In the genomic region with DNA sequence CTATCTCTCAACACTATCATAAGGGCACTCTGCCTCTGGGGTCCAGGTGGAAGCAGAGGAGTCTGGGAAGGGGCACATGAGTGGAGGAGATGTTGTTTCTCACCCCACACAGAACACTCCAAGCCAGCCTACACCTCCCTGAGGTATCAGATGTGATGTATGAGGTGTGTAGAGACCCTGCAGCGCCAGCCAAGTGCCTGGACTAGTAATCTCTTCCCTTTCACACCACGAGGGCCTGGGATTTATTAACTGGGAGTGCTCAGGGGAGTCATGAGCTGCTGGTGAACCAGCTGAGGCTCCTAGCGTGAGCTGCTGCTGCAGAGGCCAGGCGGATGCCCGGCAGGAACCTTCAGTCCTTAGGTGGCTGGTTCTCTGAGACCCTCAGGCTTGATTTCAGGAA, we compare ENCODE assay signal across 13 mouse cellular contexts.
DNase-seq lines count a peak whose midpoint lies in the region; ATAC-seq lines count a peak whose summit lies in the region.
"Had no signal": no experiment of that assay in that cellular context is flagged by ENCODE, and none has a peak within 500 bp of the region (broad histone marks: within the 10 kb centered on the region; RNA-seq: fewer than 3 reads in every experiment).

No protein-coding gene starts in this region.

- 44% methylated on average over 5 of the region's 5 CpGs for WGBS in kidney, embryonic 16.5 days
- 26% methylated on average over 5 of the region's 5 CpGs for WGBS in embryonic facial prominence, embryonic 13.5 days

- DNase-seq in kidney, postnatal 36 days: no peak
- DNase-seq in embryo, embryonic 11 days: peak; percentile 68
- DNase-seq in mesoderm, embryonic 11.5 days (ENCODE audit: low read depth, low spot score): peak; percentile 67
- DNase-seq in cerebellum, postnatal 14 days: no peak
- no peak for DNase-seq in frontal cortex, postnatal 14 days (ENCODE audit: low spot score in 2 of 2)
- DNase-seq: cerebellum, adult 2 months; forebrain, postnatal 0 days; gastrocnemius, postnatal 36 days had no signal

- H3K27ac ChIP-seq in kidney, embryonic 16.5 days (ENCODE audit: low read length): no peak overlapping the region
- no peak overlapping the region for H3K27ac ChIP-seq in embryonic facial prominence, embryonic 13.5 days
- H3K27ac ChIP-seq: heart, embryonic 13.5 days; liver, embryonic 15.5 days had no signal

- H3K9me3 ChIP-seq in kidney, embryonic 16.5 days (ENCODE audit: low read length): no peaks in the 10 kb centered on the region
- H3K9me3 ChIP-seq in embryonic facial prominence, embryonic 13.5 days: no peaks in the 10 kb centered on the region
- H3K9me3 ChIP-seq: heart, embryonic 13.5 days; liver, embryonic 15.5 days had no signal

- H3K4me2 ChIP-seq in kidney, embryonic 16.5 days (replicated peaks; ENCODE audit: low read depth, low read length): no peak overlapping the region
- H3K4me2 ChIP-seq in embryonic facial prominence, embryonic 13.5 days: no peak overlapping the region
- H3K4me2 ChIP-seq: heart, embryonic 13.5 days; liver, embryonic 15.5 days had no signal

- no peaks in the 10 kb centered on the region for H3K36me3 ChIP-seq in kidney, embryonic 16.5 days (ENCODE audit: insufficient read depth, low read length)
- H3K36me3 ChIP-seq in embryonic facial prominence, embryonic 13.5 days: no peaks in the 10 kb centered on the region
- H3K36me3 ChIP-seq: heart, embryonic 13.5 days; liver, embryonic 15.5 days had no signal

- peaks cover 59% of the 10 kb centered on the region for H3K4me1 ChIP-seq in kidney, embryonic 16.5 days (ENCODE audit: insufficient read depth, low read length)
- H3K4me1 ChIP-seq in embryonic facial prominence, embryonic 13.5 days: peaks cover 41% of the 10 kb centered on the region

- H3K27me3 ChIP-seq in kidney, embryonic 16.5 days (ENCODE audit: insufficient read depth, low read length): peaks cover 10% of the 10 kb centered on the region; the same call in 1 of the 2 replicates
- peaks cover 50% of the 10 kb centered on the region for H3K27me3 ChIP-seq in embryonic facial prominence, embryonic 13.5 days

- no peak for ATAC-seq in kidney, embryonic 16.5 days (ENCODE audit: low FRiP score, low TSS enrichment)
- no peak for ATAC-seq in embryonic facial prominence, embryonic 13.5 days (ENCODE audit: insufficient number of reproducible peaks, insufficient read depth, low FRiP score, low TSS enrichment, low read depth)
- ATAC-seq: CD4-positive, CD25-positive, alpha-beta regulatory T cell, adult 4 months; forebrain, postnatal 0 days had no signal

- H3K4me3 ChIP-seq in kidney, embryonic 16.5 days (ENCODE audit: low read length): no peak overlapping the region
- H3K4me3 ChIP-seq in embryonic facial prominence, embryonic 13.5 days: no peak overlapping the region
- H3K4me3 ChIP-seq: heart, embryonic 13.5 days; liver, embryonic 15.5 days had no signal

- H3K9ac ChIP-seq in kidney, embryonic 16.5 days (replicated peaks; ENCODE audit: low read length): 0 out of 2 replicates have a peak overlapping the region, but pooled peaks have one; percentile 23
- peak overlapping the region; percentile 40; the same call in 1 of the 2 replicates for H3K9ac ChIP-seq in embryonic facial prominence, embryonic 13.5 days
- H3K9ac ChIP-seq: forebrain, postnatal 0 days; heart, embryonic 13.5 days; liver, embryonic 15.5 days had no signal

Comparison
In these comparisons a context has a peak if more than half of its experiments do, and no peak if none do; other contexts are left out.
1. DNase-seq: peak in embryo, embryonic 11 days (single experiment) and mesoderm, embryonic 11.5 days (single experiment); none in kidney, postnatal 36 days (0 of 2), cerebellum, postnatal 14 days (0 of 2) and frontal cortex, postnatal 14 days (0 of 2).